Mouse (Mus musculus): ENCODE results near the gene Sp100. TPM values are rescaled to one million over a fixed set of nuclear protein-coding genes. Genes with fewer than 3 reads are reported as not detected.

Gene Sp100
- total RNA-seq, 1 experiment from 2014 or later, result 19.8 TPM

- no peak for DNase-seq
These were observed 100.9 kb downstream of the Sp100 start for GRCm38 (mm10) chr1:85750650-85751049.

DNA sequence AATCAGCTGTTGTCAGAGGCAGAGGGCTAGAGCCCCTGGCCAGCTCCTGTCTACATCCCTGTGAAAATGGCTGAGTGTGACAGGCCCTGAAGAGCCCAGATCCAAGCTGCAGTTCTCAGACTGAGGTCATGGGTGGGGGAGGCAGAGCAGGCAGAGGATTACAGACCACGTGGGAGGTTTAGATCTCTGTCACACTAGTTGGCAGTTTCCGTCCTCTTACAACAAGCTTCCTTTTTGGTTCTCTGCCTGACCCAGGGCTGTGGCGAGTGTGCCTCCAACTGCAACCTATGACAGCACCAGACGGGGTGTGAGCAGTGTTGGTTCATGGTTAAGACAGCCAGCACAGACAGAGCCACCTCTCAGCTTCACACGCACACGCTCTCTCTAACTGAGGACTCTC, 101.7 kb downstream of the Sp100 start:
- peak; percentile 31 for DNase-seq

GRCm38 (mm10) chr1:85751932-85752680, 102.3 kb downstream of the Sp100 start:
- DNase-seq, result no peak

DNA sequence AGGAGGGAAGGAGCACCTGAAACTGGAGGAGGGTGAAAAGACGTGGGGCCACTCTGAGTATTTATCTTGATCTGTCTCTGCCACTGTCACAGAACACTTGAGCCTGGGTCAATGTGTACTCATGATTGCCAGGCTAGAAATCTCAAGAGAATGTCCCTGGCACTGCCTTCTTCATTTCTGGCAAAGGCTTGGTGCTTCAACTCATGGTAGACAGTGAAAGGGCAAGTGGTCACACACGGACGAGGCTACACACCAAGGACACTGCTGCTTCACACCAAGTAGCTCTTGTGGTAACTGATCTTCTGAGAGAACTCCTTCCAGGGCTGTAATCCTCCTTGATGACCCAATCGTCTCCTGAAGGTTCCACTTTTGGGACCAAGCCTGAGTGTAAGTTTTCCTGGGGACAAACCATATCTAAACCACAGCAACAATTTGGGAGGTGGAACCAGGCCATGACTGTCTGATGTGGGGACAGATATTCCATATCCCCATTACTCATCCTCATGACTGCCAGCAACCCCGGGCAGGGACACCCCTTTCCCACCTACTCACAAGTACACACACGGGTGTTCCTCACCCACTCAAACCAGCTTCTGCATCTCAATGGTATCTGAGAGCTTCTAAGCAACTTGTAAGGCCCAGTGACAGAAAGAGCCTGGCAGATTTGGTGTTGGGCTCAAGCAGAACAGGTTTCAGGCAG, 107.9 kb downstream of the Sp100 start:
- no peak for DNase-seq

DNA sequence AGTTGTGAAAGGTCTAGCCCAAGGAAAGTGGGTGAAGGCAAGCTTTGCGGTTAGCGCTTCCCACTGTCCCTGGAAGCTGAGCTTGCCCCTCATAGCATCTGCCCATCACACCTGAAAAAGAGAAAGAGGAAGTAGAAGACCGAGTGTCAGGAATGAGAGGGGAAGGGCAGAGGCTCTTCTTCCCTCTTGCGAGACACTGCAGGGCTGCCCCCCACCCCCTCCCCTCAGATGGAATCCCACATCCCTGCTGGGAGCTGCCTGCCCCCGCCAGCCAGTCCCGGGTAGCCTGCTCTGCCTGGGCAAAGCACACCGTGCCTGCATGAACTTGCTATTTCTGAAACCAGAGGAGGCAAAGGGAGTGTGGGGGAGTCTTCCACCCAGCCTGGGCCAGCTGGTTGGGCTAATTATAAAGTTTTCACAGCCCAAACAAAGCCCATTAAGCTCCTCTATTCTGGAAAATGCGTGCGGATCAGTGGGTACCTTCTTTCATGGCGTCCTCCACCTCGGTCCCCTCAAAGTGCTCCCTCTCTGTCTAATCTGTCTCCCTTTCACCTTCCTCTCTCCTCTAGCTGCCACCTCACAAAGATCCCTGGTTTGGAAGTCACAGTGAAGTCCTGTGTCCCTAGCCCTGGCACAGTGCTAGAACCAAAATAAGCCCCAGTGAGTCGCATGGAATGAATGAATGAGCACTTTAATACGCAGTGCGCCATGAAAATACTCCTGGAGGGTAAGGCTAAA, 108.6 kb downstream of the Sp100 start:
- DNase-seq, result no peak

DNA sequence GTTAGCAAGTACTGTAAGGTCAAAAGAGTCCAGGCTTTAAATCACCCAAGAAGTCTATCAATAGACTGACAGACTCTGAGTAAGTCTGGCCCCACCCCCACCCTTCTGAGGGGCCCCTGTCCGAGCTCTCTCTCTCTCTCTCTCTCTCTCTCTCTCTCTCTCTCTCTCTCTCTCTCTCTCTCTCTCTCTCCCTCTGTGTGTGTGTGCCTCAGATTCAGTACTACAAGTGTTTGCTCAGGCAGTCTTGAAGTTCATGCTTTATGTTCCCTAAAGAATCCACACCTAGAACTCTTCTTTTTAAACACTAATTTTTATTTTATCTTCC, 109.1 kb downstream of the Sp100 start:
- DNase-seq, result no peak

Small RNA genes lying within 50 kb of the gene (microRNA-seq; reads per million reads assigned to microRNA genes)
- gene Mir8096, result 0 reads per million in 2 experiments

Other genes starting within 250 kb of the Sp100 start
- gene G530012D18Rik, start 74.3 kb upstream of the Sp100 start, total RNA-seq (2021), result not detected in 2 replicates
- 4.0 and 4.9 TPM in 2 replicates for gene Sp110, start 51.2 kb upstream of the Sp100 start, total RNA-seq (2021)
- gene Sp140, start 49.6 kb upstream of the Sp100 start, total RNA-seq (2021), result 3.5 and 5.0 TPM in 2 replicates
- 0.58 and 1.0 TPM in 2 replicates for gene A630001G21Rik, start 128.7 kb downstream of the Sp100 start, total RNA-seq (2021)
- gene Cab39, start 143.5 kb downstream of the Sp100 start, total RNA-seq (2021), result 113 and 114 TPM in 2 replicates
- 453 and 521 TPM in 2 replicates for gene Itm2c, start 244.3 kb downstream of the Sp100 start, total RNA-seq (2021)

Data from adrenal gland, postnatal 25 days (tissue).